In the genomic region with DNA sequence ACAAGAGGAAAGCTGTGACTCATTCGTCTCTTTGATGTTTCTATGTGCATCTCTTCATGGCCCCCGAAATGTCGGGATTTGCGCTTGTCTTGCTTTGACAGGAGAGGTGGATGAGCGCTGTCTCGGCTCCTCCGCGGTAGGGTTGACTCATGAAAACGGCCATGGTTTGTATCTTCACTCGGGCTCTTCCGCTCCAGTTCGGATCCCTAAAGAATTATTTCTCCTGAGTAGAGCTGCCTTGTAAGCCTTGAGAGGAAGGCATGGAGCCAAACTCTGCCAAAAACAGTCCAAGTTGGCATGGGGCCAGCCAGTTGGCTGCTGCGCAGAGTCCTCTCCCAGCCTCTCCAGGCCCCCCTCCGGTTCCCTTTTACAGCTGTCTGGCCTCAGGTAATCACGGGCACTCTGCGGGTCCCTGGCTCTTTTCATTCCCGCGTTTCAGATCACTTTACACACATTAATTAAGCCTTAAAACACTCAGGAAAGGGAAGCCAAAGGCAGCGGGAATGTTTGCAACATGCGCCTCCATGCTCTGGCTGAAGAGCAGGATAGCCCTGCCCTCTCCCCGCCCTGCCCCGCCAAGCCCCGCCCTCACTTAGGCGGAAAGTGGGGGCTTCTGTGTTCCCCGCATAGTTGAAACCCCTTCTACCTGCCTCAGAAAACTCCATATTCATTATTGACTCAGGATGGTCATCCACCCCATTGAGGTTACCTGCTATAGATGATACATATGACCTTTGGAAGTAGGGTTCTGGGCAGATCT, we compare ENCODE assay signal across 8 mouse cellular contexts. TPM values are rescaled to one million over a fixed set of nuclear protein-coding genes. Genes with fewer than 3 reads are reported as not detected.
DNase-seq lines count a peak whose midpoint lies in the region; ATAC-seq lines count a peak whose summit lies in the region.

No protein-coding gene starts in this region.

- no peak for DNase-seq in embryonic facial prominence, embryonic 10.5 days (ENCODE audit: low spot score)
- peak; percentile 87 for DNase-seq in brain, adult 2 months (ENCODE audit: low read depth, low spot score)
- peak; percentile 64 to 80 for DNase-seq in frontal cortex, postnatal 36 days (ENCODE audit: low spot score in 2 of 2)
- DNase-seq in left cerebral cortex, postnatal 4 days = peak; percentile 92
- DNase-seq in right cerebral cortex, postnatal 14 days = peak; percentile 75
- DNase-seq in thymus, postnatal 10 days (ENCODE audit: low spot score in 2 of 2) = no peak

- no peak overlapping the region for H3K4me3 ChIP-seq in embryonic facial prominence, embryonic 12.5 days
- H3K4me3 ChIP-seq in embryonic facial prominence, embryonic 10.5 days = no peak overlapping the region
- H3K4me3 ChIP-seq in hindbrain, embryonic 16.5 days (ENCODE audit: low read length) = peak overlapping the region; percentile 4; the same call in 1 of the 2 replicates

- H3K36me3 ChIP-seq in embryonic facial prominence, embryonic 12.5 days = no peaks in the 10 kb centered on the region
- no peaks in the 10 kb centered on the region; the same call in 1 of the 2 replicates for H3K36me3 ChIP-seq in embryonic facial prominence, embryonic 10.5 days (replicated peaks)
- no peaks in the 10 kb centered on the region for H3K36me3 ChIP-seq in hindbrain, embryonic 16.5 days (ENCODE audit: control insufficient read depth, insufficient read depth, low read length)

- H3K27me3 ChIP-seq in embryonic facial prominence, embryonic 12.5 days = no peaks in the 10 kb centered on the region
- H3K27me3 ChIP-seq in embryonic facial prominence, embryonic 10.5 days (replicated peaks; ENCODE audit: low read depth, poor library complexity, severe bottlenecking) = 0 out of 2 replicates have a peak, but pooled peaks cover 5% of the 10 kb centered on the region
- no peaks in the 10 kb centered on the region for H3K27me3 ChIP-seq in hindbrain, embryonic 16.5 days (replicated peaks; ENCODE audit: control insufficient read depth, insufficient read depth, low read length)

- WGBS in embryonic facial prominence, embryonic 12.5 days = 72% methylated on average over 25 of the region's 25 CpGs
- WGBS in embryonic facial prominence, embryonic 10.5 days = 82% methylated on average over 25 of the region's 25 CpGs
- WGBS in hindbrain, embryonic 16.5 days = 53% methylated on average over 25 of the region's 25 CpGs

- H3K9me3 ChIP-seq in embryonic facial prominence, embryonic 12.5 days = no peaks in the 10 kb centered on the region
- H3K9me3 ChIP-seq in embryonic facial prominence, embryonic 10.5 days = no peaks in the 10 kb centered on the region
- H3K9me3 ChIP-seq in hindbrain, embryonic 16.5 days (ENCODE audit: control insufficient read depth, low read length) = no peaks in the 10 kb centered on the region

- no peak overlapping the region for H3K4me2 ChIP-seq in embryonic facial prominence, embryonic 12.5 days (replicated peaks)
- peak overlapping the region; percentile 46 for H3K4me2 ChIP-seq in hindbrain, embryonic 16.5 days (ENCODE audit: low read length)

- no peak overlapping the region for H3K27ac ChIP-seq in embryonic facial prominence, embryonic 12.5 days
- no peak overlapping the region for H3K27ac ChIP-seq in embryonic facial prominence, embryonic 10.5 days (replicated peaks)
- H3K27ac ChIP-seq in hindbrain, embryonic 16.5 days (ENCODE audit: low read depth, low read length) = no peak overlapping the region

- ATAC-seq in embryonic facial prominence, embryonic 12.5 days (ENCODE audit: insufficient number of reproducible peaks, insufficient read depth, low FRiP score, low TSS enrichment) = peak; percentile 72; the same call in 1 of the 2 replicates
- peak; percentile 83 for ATAC-seq in hindbrain, embryonic 16.5 days

- peaks cover 13% of the 10 kb centered on the region; the same call in 1 of the 2 replicates for H3K4me1 ChIP-seq in embryonic facial prominence, embryonic 12.5 days
- peaks cover 10% of the 10 kb centered on the region for H3K4me1 ChIP-seq in embryonic facial prominence, embryonic 10.5 days
- no peaks in the 10 kb centered on the region; the same call in 1 of the 2 replicates for H3K4me1 ChIP-seq in hindbrain, embryonic 16.5 days (ENCODE audit: control insufficient read depth, insufficient read depth, low read depth, low read length)

- intact Hi-C loops in left cerebral cortex, postnatal 4 days (cut with DNase I) = no loop called here

- H3K9ac ChIP-seq in embryonic facial prominence, embryonic 12.5 days = no peak overlapping the region
- H3K9ac ChIP-seq in hindbrain, embryonic 16.5 days (ENCODE audit: low read depth, low read length) = no peak overlapping the region

RNA-seq across cellular contexts. Expression of a gene that starts 7.0 kb away (rescaled TPM):
- polyA plus RNA-seq in embryonic facial prominence, embryonic 12.5 days (2016; fragmentation: Nextera tagmentation; extraction: Ambion mirVana) = 101 and 110 TPM in 2 replicates
- polyA plus RNA-seq in embryonic facial prominence, embryonic 10.5 days (2016; fragmentation: Nextera tagmentation; extraction: Ambion mirVana) = 64.7 and 65.3 TPM in 2 replicates
- 60.5 and 70.7 TPM in 2 replicates for polyA plus RNA-seq in hindbrain, embryonic 16.5 days (2015; fragmentation: Nextera tagmentation; extraction: Ambion mirVana)
- total RNA-seq in left cerebral cortex, postnatal 4 days (2021) = 10 to 100 TPM; 73.5 to 79.5 TPM

Comparison
In these comparisons a context has a peak if more than half of its experiments do, and no peak if none do; other contexts are left out.
1. DNase-seq: peak in brain, adult 2 months (single experiment), frontal cortex, postnatal 36 days (2 of 2), left cerebral cortex, postnatal 4 days (single experiment) and right cerebral cortex, postnatal 14 days (single experiment); none in embryonic facial prominence, embryonic 10.5 days (single experiment) and thymus, postnatal 10 days (0 of 2).